Mouse (Mus musculus) urinary bladder, postnatal 4 days (tissue): ENCODE results near the gene Zik1.

ENCODE experiments used
- DNase-seq, 2 experiments: peaks; one replicate each; pipeline ENCODE4 v3.0.0; 2021 to 2022; ENCODE audit warnings: low spot score in 2 of 2

The Zik1 gene

GRCm38 (mm10) chr7:10494786-10495521 lies at the start of gene Zik1:
Gene Zik1, minus strand, starts transcription at chr7:10495394.
- peak; percentile 36 to 64 for DNase-seq

- no peak for DNase-seq
These were observed 384 bp upstream of the Zik1 start for GRCm38 (mm10) chr7:10495578-10495977.

GRCm38 (mm10) chr7:10480588-10481233 lies 14.5 kb downstream of the Zik1 start:
- DNase-seq: no peak

GRCm38 (mm10) chr7:10479813-10480212 lies 15.4 kb downstream of the Zik1 start:
- no peak for DNase-seq

- no peak for DNase-seq
These were observed 37.0 kb downstream of the Zik1 start for GRCm38 (mm10) chr7:10458166-10458565.

- DNase-seq: no peak
These were observed 52.2 kb downstream of the Zik1 start, which contains the start of gene Vmn1r67 for GRCm38 (mm10) chr7:10443031-10443430. Gene Vmn1r67, plus strand, starts transcription at chr7:10443331.
